Mouse (Mus musculus) cerebellum, postnatal 10 days (tissue): ENCODE measurements at regions not wholly inside any gene's neighbourhood (a gene's known extent, or its start where the extent isn't known, plus 50 kb on each side); places are given as distances from the start of the nearest gene placed in this dataset.
A peak's percentile ranks its signal among the peaks of the same experiment; 100 is the strongest.

Experiments used
- DNase-seq, 2 experiments: peaks; one replicate each; pipeline ENCODE4 v3.0.0; 2021; ENCODE audit warnings: mixed read lengths in 2 of 2

DNA sequence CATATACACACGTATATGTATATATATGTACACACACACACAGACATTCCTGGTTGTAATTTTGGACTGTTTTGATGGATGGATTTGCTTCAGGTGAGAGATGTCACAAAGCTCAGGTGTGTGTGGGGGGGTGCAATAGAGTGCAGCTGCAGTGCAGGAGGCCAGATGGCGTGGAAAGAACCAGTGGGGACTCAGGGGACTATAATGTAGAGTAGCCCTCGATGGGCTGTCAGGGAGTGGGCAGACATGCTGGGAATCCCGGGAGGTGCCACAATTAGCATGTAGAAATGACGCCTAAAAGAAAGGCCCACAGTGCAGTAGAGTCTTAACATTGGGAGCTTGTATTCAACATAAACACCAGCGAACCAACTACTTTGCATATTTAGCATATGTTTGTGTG lies 763.5 kb upstream of the Car8 start:
- DNase-seq, result no peak

- peak; percentile 58 to 61 for DNase-seq
These were observed 759.8 kb upstream of the Car8 start for GRCm38 (mm10) chr4:8998606-8999005.

GRCm38 (mm10) chr4:8992171-8992570 lies 753.3 kb upstream of the Car8 start:
- DNase-seq, result no peak

DNA sequence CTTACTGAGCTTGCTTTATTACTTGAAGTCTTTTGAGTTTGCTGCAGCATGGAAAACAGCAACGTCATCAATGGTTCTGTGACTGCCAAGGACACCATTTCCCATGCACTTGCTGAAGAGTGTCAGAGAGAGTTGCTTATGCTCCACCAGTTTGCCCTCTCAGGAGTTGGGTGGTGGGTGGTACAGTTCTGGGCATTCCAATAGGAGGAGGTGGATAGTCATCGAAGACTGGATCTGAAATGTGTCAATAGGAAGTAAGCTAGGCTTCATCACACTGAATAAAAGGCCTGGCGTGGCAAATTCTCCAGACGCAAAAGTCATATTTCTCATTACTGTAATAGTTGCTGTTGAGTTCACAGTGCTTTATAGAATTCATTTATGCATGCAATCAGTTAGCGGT lies 751.7 kb upstream of the Car8 start:
- DNase-seq, result no peak

DNA sequence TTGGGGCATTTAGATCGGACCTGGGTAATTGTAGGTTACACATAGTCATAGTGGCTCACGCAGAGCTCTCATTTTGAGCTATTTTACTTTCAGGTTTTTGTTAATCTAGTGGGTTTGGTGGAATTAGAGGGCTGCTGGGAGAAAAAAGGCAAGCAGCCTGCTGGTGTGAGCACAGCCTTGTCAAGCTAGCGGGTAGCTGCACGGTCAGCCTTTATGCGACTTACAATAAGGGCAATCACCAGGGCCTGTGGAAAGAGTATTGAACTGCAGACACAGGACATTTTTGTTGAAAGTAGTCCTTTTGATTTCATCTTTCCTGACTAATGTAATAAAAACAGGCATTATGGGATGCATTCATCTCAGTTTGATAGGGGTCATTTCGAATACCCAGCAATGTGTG lies 750.8 kb upstream of the Car8 start:
- DNase-seq, result no peak

DNA sequence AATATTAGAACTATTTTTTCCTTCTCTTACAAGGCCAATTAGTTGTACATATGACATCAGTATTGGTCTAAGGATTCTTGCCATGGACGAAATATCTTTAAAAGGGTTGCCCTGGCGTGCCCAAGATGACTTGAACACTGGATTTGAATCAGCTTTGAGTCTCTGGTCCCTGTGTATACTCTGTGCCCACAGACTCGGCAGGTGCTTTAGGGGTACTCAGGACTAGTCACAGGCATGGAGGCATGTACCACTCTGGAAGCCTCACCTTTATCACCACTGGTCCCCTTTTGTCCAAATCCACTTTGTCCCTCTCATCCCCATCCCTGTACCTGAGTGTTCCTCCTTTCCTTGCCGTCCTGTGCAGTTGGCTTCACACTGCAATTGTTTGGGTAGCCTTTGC lies 750.3 kb upstream of the Car8 start:
- DNase-seq, result no peak

DNA sequence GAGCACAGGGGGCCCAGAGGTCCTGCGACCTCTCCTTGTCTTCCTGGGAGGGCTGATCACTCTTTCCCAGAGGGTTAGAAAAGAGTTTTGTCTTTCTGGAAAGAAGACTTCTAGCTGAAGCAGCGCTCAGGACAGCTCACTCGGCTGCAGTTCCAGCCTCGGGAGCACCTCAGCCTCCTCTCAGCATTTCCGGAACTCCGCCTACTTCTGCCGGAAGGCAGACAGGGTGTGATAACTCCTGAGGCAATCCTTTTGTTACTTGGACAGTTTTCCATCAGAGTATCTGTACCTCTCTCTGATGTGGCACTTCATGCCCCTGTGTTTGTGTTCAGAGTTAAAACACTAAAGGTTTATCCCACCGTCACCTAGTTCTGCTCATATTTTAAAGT lies 749.5 kb upstream of the Car8 start:
- DNase-seq, result no peak

GRCm38 (mm10) chr4:8987544-8988344 lies 748.9 kb upstream of the Car8 start:
- no peak for DNase-seq

- no peak for DNase-seq
These were observed 747.7 kb upstream of the Car8 start for GRCm38 (mm10) chr4:8986394-8987091.

DNA sequence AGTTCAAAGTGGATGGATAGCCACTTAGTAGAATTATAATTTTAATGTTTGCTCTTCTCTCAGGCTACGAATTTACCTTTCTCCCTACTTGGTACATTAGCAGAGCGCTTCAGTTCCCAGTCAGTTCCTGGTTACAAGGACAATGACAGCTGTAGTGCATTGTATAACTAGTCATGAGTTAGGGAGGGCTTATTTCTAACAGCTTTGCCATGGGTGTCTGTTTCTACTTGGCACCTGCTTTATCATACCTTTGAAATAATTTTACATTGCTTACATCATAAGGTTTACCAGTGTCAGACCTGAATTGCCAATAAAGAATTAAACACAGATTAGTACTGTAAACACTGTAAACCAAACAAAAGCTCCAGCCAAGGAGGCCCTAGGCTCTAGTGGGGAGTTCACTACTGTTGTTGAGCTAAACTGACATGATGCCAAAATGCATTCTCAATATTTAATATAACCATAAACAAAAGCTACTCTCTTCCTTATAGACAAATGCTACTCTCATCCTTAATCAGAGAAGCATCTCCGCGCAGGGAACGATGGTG lies 745.3 kb upstream of the Car8 start:
- DNase-seq, result no peak

DNA sequence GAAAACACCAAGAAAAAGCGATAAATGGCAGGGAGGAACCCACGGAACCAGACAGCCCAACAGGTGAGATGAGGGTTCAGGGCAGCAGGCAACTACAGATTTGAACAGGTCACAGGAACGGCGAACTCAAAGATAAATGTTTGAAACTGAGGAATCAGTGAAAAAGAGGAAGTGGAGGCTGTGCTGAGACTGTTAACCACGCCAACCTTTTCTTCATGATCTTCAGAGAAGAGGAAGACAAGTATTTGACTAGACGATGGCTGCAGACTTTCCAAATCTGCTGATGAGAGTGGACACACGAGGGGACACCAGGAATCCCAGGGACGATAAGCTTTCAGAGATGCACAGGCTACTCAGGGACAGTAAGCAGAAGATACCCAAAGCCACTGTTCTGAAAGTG lies 740.1 kb upstream of the Car8 start:
- DNase-seq, result no peak

DNA sequence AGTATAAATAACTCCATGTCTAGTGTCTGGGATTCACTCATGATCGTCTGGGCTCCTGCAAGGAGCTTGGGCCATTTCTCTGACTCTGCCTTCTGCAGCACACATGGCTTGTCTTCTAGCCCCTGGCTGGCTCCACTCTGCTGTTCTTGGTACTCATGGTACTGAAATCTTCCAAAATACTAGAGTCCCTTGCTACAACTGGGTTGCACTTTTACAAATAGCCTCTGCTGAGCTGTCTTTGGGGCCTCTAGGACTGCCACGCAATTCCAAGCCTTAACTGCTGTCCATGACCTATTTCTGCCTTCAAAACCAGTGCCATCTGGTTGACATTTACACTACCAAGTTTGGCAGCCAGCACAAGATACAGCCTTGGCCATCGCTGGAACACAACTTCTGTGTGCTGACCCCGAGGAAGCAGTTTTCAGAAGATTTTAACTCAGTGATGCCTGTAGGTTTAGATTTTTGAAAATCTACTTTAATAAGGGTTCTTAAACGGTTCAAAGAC lies 731.2 kb upstream of the Car8 start:
- no peak for DNase-seq

DNA sequence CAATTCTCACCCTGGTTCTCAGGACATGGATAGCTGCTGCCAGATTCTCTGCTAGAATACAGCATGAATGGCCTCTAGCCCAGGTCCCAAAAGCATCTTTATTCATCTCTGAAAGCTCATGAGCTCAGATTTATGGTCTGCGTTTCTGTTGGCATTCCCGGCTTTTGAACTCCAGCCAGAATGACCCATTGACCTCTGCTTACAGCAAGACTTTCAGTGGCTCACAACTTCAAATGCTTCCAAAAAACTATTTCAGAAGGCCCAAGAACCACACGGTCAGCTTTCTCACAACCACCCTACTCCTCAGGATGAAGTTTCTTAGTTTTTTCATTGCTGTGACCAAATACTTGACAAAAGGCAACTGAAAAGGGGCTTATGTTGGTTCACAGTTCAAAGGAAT lies 729.9 kb upstream of the Car8 start:
- DNase-seq, result peak in 1 of 2 experiments; percentile 34

- DNase-seq, result no peak
These were observed 729.1 kb upstream of the Car8 start for GRCm38 (mm10) chr4:8967986-8968385.

GRCm38 (mm10) chr4:8965563-8965962 lies 726.7 kb upstream of the Car8 start:
- no peak for DNase-seq

DNA sequence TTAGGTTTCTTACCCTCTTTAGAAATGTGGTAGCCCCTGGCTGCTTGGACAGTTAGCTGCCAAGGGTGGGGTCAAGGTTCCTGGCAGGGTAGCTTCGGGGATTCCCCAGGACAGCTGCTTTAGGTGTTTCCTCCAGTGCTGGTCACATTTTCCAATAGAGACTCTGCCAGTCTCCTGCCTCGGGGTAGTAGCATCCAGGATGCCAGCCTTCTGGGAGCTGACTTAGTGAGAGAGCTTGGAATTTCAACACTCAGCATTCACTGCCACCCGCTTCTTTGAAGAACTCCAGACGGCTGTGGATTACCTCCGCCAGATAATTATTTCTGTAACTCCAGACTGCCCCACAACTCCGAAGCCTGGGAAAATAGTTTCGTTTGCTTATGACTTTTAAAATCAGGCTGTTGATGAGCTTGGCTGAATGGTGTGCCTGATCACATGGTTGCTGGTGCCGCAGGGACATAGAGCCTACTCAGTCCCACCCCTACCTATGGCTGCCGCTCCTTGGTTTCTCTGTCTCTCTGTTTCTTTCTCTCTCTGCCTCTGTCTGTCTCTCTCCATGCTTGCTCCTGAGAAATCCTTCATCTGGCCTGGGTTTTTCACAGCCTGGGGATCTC lies 724.2 kb upstream of the Car8 start:
- DNase-seq, result peak; percentile 31 to 43

- DNase-seq, result peak; percentile 48 to 49
These were observed 723.0 kb upstream of the Car8 start for GRCm38 (mm10) chr4:8961851-8962250.

DNA sequence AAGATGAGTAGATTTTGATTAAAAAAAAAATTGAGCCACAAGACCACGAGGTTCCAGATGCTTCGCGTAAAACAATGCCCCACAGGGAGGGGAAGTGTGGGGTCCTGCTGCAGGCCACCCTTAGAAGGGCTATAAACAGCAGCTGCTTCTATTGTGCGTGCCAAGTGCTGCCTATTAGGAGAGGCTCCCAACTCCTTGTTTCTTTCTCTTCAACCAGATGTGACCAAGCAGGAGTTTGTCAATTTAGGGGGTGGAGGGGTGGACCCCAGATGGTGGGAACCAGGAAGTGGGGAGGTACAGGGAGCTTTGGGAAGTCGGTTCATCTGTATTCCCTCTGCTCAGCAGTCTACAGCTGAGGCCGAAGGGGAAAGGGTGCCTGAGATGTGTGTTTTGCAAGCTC lies 718.9 kb upstream of the Car8 start:
- DNase-seq, result no peak

DNA sequence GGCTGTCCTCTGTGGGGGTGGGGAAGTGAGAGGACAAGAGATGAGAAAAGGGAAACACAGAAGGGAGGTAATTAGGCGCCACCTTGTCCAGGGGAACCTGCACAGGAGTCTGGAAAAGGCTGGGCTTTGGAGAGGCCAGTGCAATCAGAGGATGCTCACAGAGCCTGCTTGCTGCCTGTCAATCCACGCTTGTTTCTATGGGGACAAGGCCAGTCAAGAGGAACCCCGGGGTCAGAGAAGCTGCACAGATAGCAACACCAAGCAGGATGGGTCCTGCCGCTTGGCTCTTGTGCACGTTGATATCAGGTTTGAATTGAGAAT lies 718.1 kb upstream of the Car8 start:
- DNase-seq, result peak; percentile 50 to 57

DNA sequence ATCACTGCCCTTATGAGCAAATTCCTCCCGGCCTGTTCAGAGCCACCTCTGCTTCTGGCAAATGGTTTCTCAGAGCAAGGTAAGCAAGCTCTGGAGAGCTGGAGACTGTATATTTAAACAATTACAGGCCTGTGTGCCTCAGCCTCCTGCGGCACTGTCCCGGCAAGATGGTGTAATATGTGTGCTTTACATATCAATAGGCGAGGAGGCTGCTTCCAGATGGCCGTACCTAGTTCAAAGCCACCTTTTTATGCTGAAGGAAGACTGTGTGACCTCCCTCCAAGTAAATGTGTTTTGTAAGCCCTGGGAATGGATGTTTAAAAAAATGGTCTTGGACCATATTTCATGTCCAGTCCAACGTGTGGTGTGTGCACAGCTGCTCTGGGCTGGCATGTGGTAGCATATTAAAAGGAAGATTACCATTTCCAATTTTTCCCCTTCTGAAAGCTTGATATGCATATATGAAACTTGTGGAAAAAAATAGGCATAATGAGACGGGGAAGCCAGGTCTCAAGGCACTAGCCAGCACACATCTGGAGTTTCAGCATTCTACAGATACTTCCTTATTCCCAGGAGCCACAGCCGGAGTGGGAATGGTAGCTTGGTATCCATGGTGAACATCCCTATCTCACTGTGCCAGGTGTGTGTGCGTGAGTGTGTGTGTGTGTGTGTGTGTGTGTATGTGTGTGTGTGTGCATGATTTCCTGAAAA lies 717.6 kb upstream of the Car8 start:
- no peak for DNase-seq

GRCm38 (mm10) chr4:8955306-8955705 lies 716.5 kb upstream of the Car8 start:
- peak; percentile 46 to 52 for DNase-seq

DNA sequence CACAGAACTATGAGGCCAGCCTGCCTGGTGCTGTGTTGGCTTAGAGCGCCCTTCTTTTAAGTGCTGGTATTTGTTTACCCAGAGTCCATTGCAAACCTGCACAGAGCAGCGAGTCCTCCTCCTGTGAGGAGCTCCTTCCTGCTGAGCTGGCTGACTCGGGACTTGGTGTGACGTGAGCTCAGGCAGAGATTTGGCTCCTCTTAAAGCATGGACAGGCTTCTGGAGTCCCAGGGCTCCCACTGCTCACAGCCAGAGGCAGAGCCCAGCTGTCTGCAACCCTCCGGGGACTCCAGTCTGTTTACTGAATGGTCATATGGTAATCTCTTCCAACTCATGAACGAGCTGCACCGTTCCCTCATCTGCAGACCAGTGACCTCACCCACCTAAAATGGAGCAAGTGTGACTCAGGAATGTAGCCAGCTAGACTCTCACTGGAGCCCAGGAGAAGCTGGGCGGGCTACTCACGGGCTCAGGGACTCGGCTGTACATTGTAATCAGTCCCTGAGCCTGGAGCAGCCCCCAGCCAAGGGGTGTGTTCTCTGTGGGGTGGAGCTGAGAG lies 715.6 kb upstream of the Car8 start:
- DNase-seq, result peak; percentile 37 to 47

- peak in 1 of 2 experiments; percentile 37 for DNase-seq
These were observed 714.3 kb upstream of the Car8 start for GRCm38 (mm10) chr4:8953181-8953580.
